Mouse (Mus musculus) heart, adult 2 months (tissue): ENCODE results near the gene Eef2.

Experiments
- CTCF ChIP-seq: fragments of 200-600 bp; IDR thresholded peaks from 2 replicates; pipeline ENCODE4 v1.8.1; 2022; ENCODE audit warnings: antibody characterized with exemption, mild to moderate bottlenecking, moderate library complexity
- POLR2A ChIP-seq: fragments of 200-500 bp; IDR thresholded peaks from 2 replicates; pipeline ENCODE4 v1.6.1; 2011; ENCODE audit warnings: mild to moderate bottlenecking, low read depth, low read length, control low read depth; ENCODE audit not compliant: insufficient read depth

- no peak for TF ChIP-seq POLR2A
- TF ChIP-seq CTCF: no peak
Measured at GRCm38 (mm10) chr10:81142551-81142981, 33.9 kb upstream of the Eef2 start.
